13 mouse cellular contexts compared by ENCODE assay signal in genomic region chr4:141020220-141020619, GRCm38 (mm10). TPM values are rescaled to one million over a fixed set of nuclear protein-coding genes. Genes with fewer than 3 reads are reported as not detected.
DNase-seq lines count a peak whose midpoint lies in the region; ATAC-seq and TF ChIP-seq lines count a peak whose summit lies in the region.
"Had no signal": no experiment of that assay in that cellular context is flagged by ENCODE, and none has a peak within 500 bp of the region (broad histone marks: within the 10 kb centered on the region; RNA-seq: fewer than 3 reads in every experiment).

No protein-coding gene starts in this region.

- 83% methylated on average over 17 of the region's 17 CpGs for WGBS in heart, postnatal 0 days
- WGBS in embryonic facial prominence, embryonic 15.5 days: 68% methylated on average over 17 of the region's 17 CpGs
- 81% methylated on average over 17 of the region's 17 CpGs for WGBS in hindbrain, embryonic 16.5 days
- 91% methylated on average over 17 of the region's 17 CpGs for WGBS in neural tube, embryonic 12.5 days

- H3K9me3 ChIP-seq in heart, postnatal 0 days (replicated peaks; ENCODE audit: control insufficient read depth, low read length): no peaks in the 10 kb centered on the region
- H3K9me3 ChIP-seq in embryonic facial prominence, embryonic 15.5 days (replicated peaks): no peaks in the 10 kb centered on the region
- no peaks in the 10 kb centered on the region for H3K9me3 ChIP-seq in hindbrain, embryonic 16.5 days (ENCODE audit: control insufficient read depth, low read length)
- H3K9me3 ChIP-seq in neural tube, embryonic 12.5 days: no peaks in the 10 kb centered on the region
- H3K9me3 ChIP-seq: liver, embryonic 13.5 days had no signal

- DNase-seq in heart, postnatal 0 days (ENCODE audit: low spot score): no peak
- DNase-seq in heart, adult 8-10 months (ENCODE audit: low spot score): no peak
- DNase-seq in natural killer cell, adult 2 months (ENCODE audit: low spot score in 2 of 2): no peak
- DNase-seq in spleen, postnatal 36 days (ENCODE audit: low spot score in 2 of 2): no peak
- DNase-seq in layer of hippocampus, postnatal 36 days: no peak
- DNase-seq: cerebellum, adult 11 months; kidney, adult 18-20 months; liver, embryonic 13.5 days had no signal

- H3K27me3 ChIP-seq in heart, postnatal 0 days (ENCODE audit: control insufficient read depth, insufficient read depth, low read length): no peaks in the 10 kb centered on the region
- H3K27me3 ChIP-seq in embryonic facial prominence, embryonic 15.5 days: no peaks in the 10 kb centered on the region
- H3K27me3 ChIP-seq in hindbrain, embryonic 16.5 days (replicated peaks; ENCODE audit: control insufficient read depth, insufficient read depth, low read length): no peaks in the 10 kb centered on the region
- H3K27me3 ChIP-seq in neural tube, embryonic 12.5 days (replicated peaks): no peaks in the 10 kb centered on the region
- H3K27me3 ChIP-seq: CH12.LX; liver, embryonic 13.5 days had no signal

- H3K4me2 ChIP-seq in heart, postnatal 0 days (ENCODE audit: low read depth, low read length): no peak overlapping the region
- peak overlapping the region; percentile 18; the same call in 1 of the 2 replicates for H3K4me2 ChIP-seq in embryonic facial prominence, embryonic 15.5 days (replicated peaks)
- H3K4me2 ChIP-seq in hindbrain, embryonic 16.5 days (ENCODE audit: low read length): no peak overlapping the region
- H3K4me2 ChIP-seq in neural tube, embryonic 12.5 days (replicated peaks): peak overlapping the region; percentile 10
- H3K4me2 ChIP-seq: liver, embryonic 13.5 days had no signal

- H3K27ac ChIP-seq in heart, postnatal 0 days (ENCODE audit: low read depth): peak overlapping the region; percentile 69; the same call in 1 of the 2 replicates
- peak overlapping the region; percentile 85 for H3K27ac ChIP-seq in embryonic facial prominence, embryonic 15.5 days (replicated peaks)
- H3K27ac ChIP-seq in hindbrain, embryonic 16.5 days (ENCODE audit: low read depth, low read length): peak overlapping the region; percentile 73
- peak overlapping the region; percentile 79 for H3K27ac ChIP-seq in neural tube, embryonic 12.5 days
- H3K27ac ChIP-seq: liver, embryonic 13.5 days had no signal

- no peak overlapping the region for H3K4me3 ChIP-seq in heart, postnatal 0 days (ENCODE audit: low read depth, low read length)
- no peak overlapping the region for H3K4me3 ChIP-seq in embryonic facial prominence, embryonic 15.5 days (replicated peaks)
- no peak overlapping the region for H3K4me3 ChIP-seq in hindbrain, embryonic 16.5 days (ENCODE audit: low read length)
- no peak overlapping the region for H3K4me3 ChIP-seq in neural tube, embryonic 12.5 days
- H3K4me3 ChIP-seq: liver, embryonic 13.5 days; myocyte had no signal

- no peak for TF ChIP-seq EP300 in heart, postnatal 0 days (IDR thresholded peaks at IDR 0.05; ENCODE audit: low read depth)

- no peak overlapping the region for H3K9ac ChIP-seq in heart, postnatal 0 days (replicated peaks; ENCODE audit: low read depth, low read length)
- H3K9ac ChIP-seq in embryonic facial prominence, embryonic 15.5 days: no peak overlapping the region
- H3K9ac ChIP-seq in hindbrain, embryonic 16.5 days (ENCODE audit: low read depth, low read length): no peak overlapping the region
- peak overlapping the region; percentile 10; the same call in 1 of the 2 replicates for H3K9ac ChIP-seq in neural tube, embryonic 12.5 days
- H3K9ac ChIP-seq: liver, embryonic 13.5 days had no signal

- ATAC-seq in heart, postnatal 0 days (ENCODE audit: insufficient read depth, low read depth): no peak
- no peak for ATAC-seq in embryonic facial prominence, embryonic 15.5 days (ENCODE audit: insufficient number of reproducible peaks, low FRiP score, low TSS enrichment, low read depth)
- no peak for ATAC-seq in hindbrain, embryonic 16.5 days
- ATAC-seq in neural tube, embryonic 12.5 days (ENCODE audit: low FRiP score, low read depth): no peak

- no peak for TF ChIP-seq CTCF in heart, postnatal 0 days (IDR thresholded peaks at IDR 0.05; ENCODE audit: low read depth)

- H3K4me1 ChIP-seq in heart, postnatal 0 days (ENCODE audit: control insufficient read depth, insufficient read depth): peaks cover 27% of the 10 kb centered on the region
- H3K4me1 ChIP-seq in embryonic facial prominence, embryonic 15.5 days: peaks cover 78% of the 10 kb centered on the region
- H3K4me1 ChIP-seq in hindbrain, embryonic 16.5 days (ENCODE audit: control insufficient read depth, insufficient read depth, low read depth, low read length): peaks cover 24% of the 10 kb centered on the region
- H3K4me1 ChIP-seq in neural tube, embryonic 12.5 days: peaks cover 36% of the 10 kb centered on the region

- no peaks in the 10 kb centered on the region; the same call in 1 of the 2 replicates for H3K36me3 ChIP-seq in heart, postnatal 0 days (replicated peaks; ENCODE audit: control insufficient read depth, insufficient read depth, low read length)
- peaks cover 16% of the 10 kb centered on the region for H3K36me3 ChIP-seq in embryonic facial prominence, embryonic 15.5 days
- H3K36me3 ChIP-seq in hindbrain, embryonic 16.5 days (ENCODE audit: control insufficient read depth, insufficient read depth, low read length): peaks cover 8% of the 10 kb centered on the region
- peaks cover 70% of the 10 kb centered on the region for H3K36me3 ChIP-seq in neural tube, embryonic 12.5 days
- H3K36me3 ChIP-seq: liver, embryonic 13.5 days had no signal

RNA-seq across cellular contexts. Expression of gene Mfap2, which starts 10.0 kb away (rescaled TPM):
- total RNA-seq in heart, postnatal 0 days (2014; rRNA removed; ENCODE audit: low replicate concordance): 45.0 and 47.8 TPM in 2 replicates
- 114 and 129 TPM in 2 replicates for polyA plus RNA-seq in heart, postnatal 0 days (2015; fragmentation: Nextera tagmentation; extraction: Ambion mirVana)
- 1 to 10 TPM; 1.7 to 2.8 (median 2.2) TPM for total RNA-seq in heart, adult 8-10 months (2022)
- polyA plus RNA-seq in embryonic facial prominence, embryonic 15.5 days (2015; fragmentation: Nextera tagmentation; extraction: Ambion mirVana): 923 and 969 TPM in 2 replicates
- 130 and 180 TPM in 2 replicates for polyA plus RNA-seq in hindbrain, embryonic 16.5 days (2015; fragmentation: Nextera tagmentation; extraction: Ambion mirVana)
- polyA plus RNA-seq in neural tube, embryonic 12.5 days (2016; fragmentation: Nextera tagmentation; extraction: Ambion mirVana): 265 and 278 TPM in 2 replicates
- total RNA-seq in layer of hippocampus, postnatal 36 days (2021): 1 to 10 TPM; 5.7 to 5.8 TPM
- total RNA-seq: CH12.LX had no signal

RNA-seq across cellular contexts. Expression of gene Atp13a2, which starts 33.5 kb away (rescaled TPM):
- total RNA-seq in heart, postnatal 0 days (2014; rRNA removed; ENCODE audit: low replicate concordance): 45.8 and 47.7 TPM in 2 replicates
- 18.8 and 19.3 TPM in 2 replicates for polyA plus RNA-seq in heart, postnatal 0 days (2015; fragmentation: Nextera tagmentation; extraction: Ambion mirVana)
- total RNA-seq in heart, adult 8-10 months (2022): 10 to 100 TPM; 12.3 to 17.2 (median 15.6) TPM
- polyA plus RNA-seq in embryonic facial prominence, embryonic 15.5 days (2015; fragmentation: Nextera tagmentation; extraction: Ambion mirVana): 47.2 and 48.1 TPM in 2 replicates
- 185 and 196 TPM in 2 replicates for polyA plus RNA-seq in hindbrain, embryonic 16.5 days (2015; fragmentation: Nextera tagmentation; extraction: Ambion mirVana)
- 121 and 126 TPM in 2 replicates for polyA plus RNA-seq in neural tube, embryonic 12.5 days (2016; fragmentation: Nextera tagmentation; extraction: Ambion mirVana)
- 100 to 1,000 TPM; 150 to 154 TPM for total RNA-seq in layer of hippocampus, postnatal 36 days (2021)

RNA-seq across cellular contexts. Expression of gene Crocc, which starts 40.1 kb away (rescaled TPM):
- 4.6 and 4.9 TPM in 2 replicates for total RNA-seq in heart, postnatal 0 days (2014; rRNA removed; ENCODE audit: low replicate concordance)
- polyA plus RNA-seq in heart, postnatal 0 days (2015; fragmentation: Nextera tagmentation; extraction: Ambion mirVana): 1.8 and 2.1 TPM in 2 replicates
- 1 to 10 TPM; 3.5 to 6.8 (median 5.3) TPM for total RNA-seq in heart, adult 8-10 months (2022)
- 6.9 and 7.0 TPM in 2 replicates for polyA plus RNA-seq in embryonic facial prominence, embryonic 15.5 days (2015; fragmentation: Nextera tagmentation; extraction: Ambion mirVana)
- 4.6 and 4.9 TPM in 2 replicates for polyA plus RNA-seq in hindbrain, embryonic 16.5 days (2015; fragmentation: Nextera tagmentation; extraction: Ambion mirVana)
- polyA plus RNA-seq in neural tube, embryonic 12.5 days (2016; fragmentation: Nextera tagmentation; extraction: Ambion mirVana): 11.7 and 12.8 TPM in 2 replicates
- 10 to 100 TPM; 73.7 to 77.2 TPM for total RNA-seq in layer of hippocampus, postnatal 36 days (2021)

RNA-seq across cellular contexts. Expression of gene Necap2, which starts 57.9 kb away (rescaled TPM):
- 30.2 and 47.1 TPM in 2 replicates for total RNA-seq in heart, postnatal 0 days (2014; rRNA removed; ENCODE audit: low replicate concordance)
- polyA plus RNA-seq in heart, postnatal 0 days (2015; fragmentation: Nextera tagmentation; extraction: Ambion mirVana): 31.8 and 33.8 TPM in 2 replicates
- total RNA-seq in heart, adult 8-10 months (2022): 10 to 100 TPM; 14.7 to 18.2 (median 15.9) TPM
- polyA plus RNA-seq in embryonic facial prominence, embryonic 15.5 days (2015; fragmentation: Nextera tagmentation; extraction: Ambion mirVana): 88.0 and 93.4 TPM in 2 replicates
- polyA plus RNA-seq in hindbrain, embryonic 16.5 days (2015; fragmentation: Nextera tagmentation; extraction: Ambion mirVana): 54.0 and 55.5 TPM in 2 replicates
- polyA plus RNA-seq in neural tube, embryonic 12.5 days (2016; fragmentation: Nextera tagmentation; extraction: Ambion mirVana): 55.0 and 61.2 TPM in 2 replicates
- total RNA-seq in layer of hippocampus, postnatal 36 days (2021): 10 to 100 TPM; 38.5 to 40.5 TPM

RNA-seq across cellular contexts. Expression of gene Sdhb, which starts 59.2 kb away (rescaled TPM):
- total RNA-seq in heart, postnatal 0 days (2014; rRNA removed; ENCODE audit: low replicate concordance): 893 and 947 TPM in 2 replicates
- 1,828 and 1,869 TPM in 2 replicates for polyA plus RNA-seq in heart, postnatal 0 days (2015; fragmentation: Nextera tagmentation; extraction: Ambion mirVana)
- total RNA-seq in heart, adult 8-10 months (2022): 1,000 to 10,000 TPM; 1,293 to 1,379 (median 1,312) TPM
- 356 and 362 TPM in 2 replicates for polyA plus RNA-seq in embryonic facial prominence, embryonic 15.5 days (2015; fragmentation: Nextera tagmentation; extraction: Ambion mirVana)
- 490 and 530 TPM in 2 replicates for polyA plus RNA-seq in hindbrain, embryonic 16.5 days (2015; fragmentation: Nextera tagmentation; extraction: Ambion mirVana)
- 403 and 410 TPM in 2 replicates for polyA plus RNA-seq in neural tube, embryonic 12.5 days (2016; fragmentation: Nextera tagmentation; extraction: Ambion mirVana)
- total RNA-seq in layer of hippocampus, postnatal 36 days (2021): 100 to 1,000 TPM; 175 to 186 TPM

Comparison
In these comparisons a context has a peak if more than half of its experiments do, and no peak if none do; other contexts are left out.
1. H3K4me2 ChIP-seq: peak in embryonic facial prominence, embryonic 15.5 days (single experiment) and neural tube, embryonic 12.5 days (single experiment); none in heart, postnatal 0 days (single experiment) and hindbrain, embryonic 16.5 days (single experiment).
2. Peak in every context shown above with its lines, with median percentiles within 50 percentile points of each other: H3K27ac ChIP-seq.